Comparison of ENCODE assay signal across 14 mouse cellular contexts in genomic region chr2:154565562-154565961, GRCm38 (mm10). TPM values are rescaled to one million over a fixed set of nuclear protein-coding genes. Genes with fewer than 3 reads are reported as not detected.
DNase-seq lines count a peak whose midpoint lies in the region; ATAC-seq and TF ChIP-seq lines count a peak whose summit lies in the region.
"Had no signal": no experiment of that assay in that cellular context is flagged by ENCODE, and none has a peak within 500 bp of the region (broad histone marks: within the 10 kb centered on the region; RNA-seq: fewer than 3 reads in every experiment).

No protein-coding gene starts in this region.

- no peak for DNase-seq in hindbrain, embryonic 14.5 days (ENCODE audit: low spot score)
- peak; percentile 83 to 90 for DNase-seq in cerebellum, adult 18-20 months
- DNase-seq in gastrocnemius, adult 2 months = no peak
- DNase-seq in gastrocnemius, postnatal 25 days = no peak
- no peak for DNase-seq in urinary bladder, adult 2 months (ENCODE audit: low spot score)
- DNase-seq: adrenal gland, adult 8-10 months; thymus, postnatal 14 days had no signal

- no peak overlapping the region; the same call in 1 of the 2 replicates for H3K4me2 ChIP-seq in hindbrain, embryonic 12.5 days (replicated peaks)
- H3K4me2 ChIP-seq in hindbrain, embryonic 14.5 days (replicated peaks) = no peak overlapping the region
- H3K4me2 ChIP-seq in forebrain, embryonic 15.5 days (replicated peaks) = no peak overlapping the region
- H3K4me2 ChIP-seq: lung, embryonic 15.5 days had no signal

- peaks cover 45% of the 10 kb centered on the region for H3K4me1 ChIP-seq in hindbrain, embryonic 12.5 days
- H3K4me1 ChIP-seq in hindbrain, embryonic 14.5 days (replicated peaks; ENCODE audit: control insufficient read depth, insufficient read depth, low read length) = 0 out of 2 replicates have a peak, but pooled peaks cover 4% of the 10 kb centered on the region
- peaks cover 49% of the 10 kb centered on the region for H3K4me1 ChIP-seq in forebrain, embryonic 15.5 days

- no peak for TF ChIP-seq CTCF in C2C12 (IDR thresholded peaks at IDR 0.05; ENCODE audit: control insufficient read depth, insufficient read depth, insufficient read length)
- no peak for TF ChIP-seq CTCF in gastrocnemius, adult 2 months (IDR thresholded peaks at IDR 0.05)

- WGBS in hindbrain, embryonic 12.5 days = 79% methylated on average over 3 of the region's 3 CpGs
- WGBS in hindbrain, embryonic 14.5 days = 72% methylated on average over 3 of the region's 3 CpGs
- 56% methylated on average over 3 of the region's 3 CpGs for WGBS in forebrain, embryonic 15.5 days

- no peak overlapping the region for H3K4me3 ChIP-seq in hindbrain, embryonic 12.5 days
- no peak overlapping the region for H3K4me3 ChIP-seq in hindbrain, embryonic 14.5 days (replicated peaks; ENCODE audit: low read length)
- H3K4me3 ChIP-seq in C2C12 (ENCODE audit: insufficient read depth, poor library complexity, severe bottlenecking) = no peak overlapping the region
- no peak overlapping the region for H3K4me3 ChIP-seq in forebrain, embryonic 15.5 days
- no peak overlapping the region for H3K4me3 ChIP-seq in gastrocnemius, adult 2 months
- H3K4me3 ChIP-seq: lung, embryonic 15.5 days had no signal

- H3K79me3 ChIP-seq in C2C12 (ENCODE audit: low read depth) = peaks cover 19% of the 10 kb centered on the region

- H3K9ac ChIP-seq in hindbrain, embryonic 12.5 days = no peak overlapping the region
- H3K9ac ChIP-seq in hindbrain, embryonic 14.5 days = no peak overlapping the region
- H3K9ac ChIP-seq in forebrain, embryonic 15.5 days (replicated peaks) = no peak overlapping the region
- H3K9ac ChIP-seq: lung, embryonic 15.5 days had no signal

- peaks cover 21% of the 10 kb centered on the region for H3K36me3 ChIP-seq in hindbrain, embryonic 12.5 days
- H3K36me3 ChIP-seq in hindbrain, embryonic 14.5 days (replicated peaks; ENCODE audit: control insufficient read depth, insufficient read depth) = peaks cover 9% of the 10 kb centered on the region
- H3K36me3 ChIP-seq in C2C12 (ENCODE audit: control insufficient read depth, insufficient read depth) = peaks cover 31% of the 10 kb centered on the region
- H3K36me3 ChIP-seq in forebrain, embryonic 15.5 days = no peaks in the 10 kb centered on the region

- peaks cover 48% of the 10 kb centered on the region for H3K79me2 ChIP-seq in C2C12 (ENCODE audit: control insufficient read depth, insufficient read depth)

- intact Hi-C loops in gastrocnemius, adult 2 months (cut with DNase I) = no loop called here

- no peak for ATAC-seq in hindbrain, embryonic 12.5 days (ENCODE audit: low FRiP score)
- ATAC-seq in hindbrain, embryonic 14.5 days (ENCODE audit: low FRiP score) = no peak
- ATAC-seq in forebrain, embryonic 15.5 days (replicated peaks) = no peak
- ATAC-seq: CD4-positive, CD25-positive, alpha-beta regulatory T cell, adult 4 months; Patski had no signal

- H3K9me3 ChIP-seq in hindbrain, embryonic 12.5 days (replicated peaks) = no peaks in the 10 kb centered on the region
- no peaks in the 10 kb centered on the region for H3K9me3 ChIP-seq in hindbrain, embryonic 14.5 days (ENCODE audit: control insufficient read depth, low read length)
- H3K9me3 ChIP-seq in forebrain, embryonic 15.5 days = no peaks in the 10 kb centered on the region
- H3K9me3 ChIP-seq: lung, embryonic 15.5 days had no signal

- H3K27ac ChIP-seq in hindbrain, embryonic 12.5 days = peak overlapping the region; percentile 49; the same call in 1 of the 2 replicates
- H3K27ac ChIP-seq in hindbrain, embryonic 14.5 days = no peak overlapping the region
- H3K27ac ChIP-seq in forebrain, embryonic 15.5 days (replicated peaks) = peak overlapping the region; percentile 46
- no peak overlapping the region for H3K27ac ChIP-seq in gastrocnemius, adult 2 months
- H3K27ac ChIP-seq: lung, embryonic 15.5 days had no signal

- no peak overlapping the region for H3ac ChIP-seq in C2C12 (ENCODE audit: control insufficient read depth, insufficient read length, low read depth)

- H3K27me3 ChIP-seq in hindbrain, embryonic 12.5 days = no peaks in the 10 kb centered on the region
- no peaks in the 10 kb centered on the region for H3K27me3 ChIP-seq in hindbrain, embryonic 14.5 days (ENCODE audit: control insufficient read depth, insufficient read depth, low read length)
- H3K27me3 ChIP-seq in C2C12 (ENCODE audit: control insufficient read depth, insufficient read depth, insufficient read length) = no peaks in the 10 kb centered on the region
- H3K27me3 ChIP-seq in forebrain, embryonic 15.5 days = no peaks in the 10 kb centered on the region
- H3K27me3 ChIP-seq: lung, embryonic 15.5 days; Patski had no signal

TF ChIP-seq in C2C12, 6 proteins besides CTCF, POLR2A, EP300 and RAD21:
- no peak for TF ChIP-seq FOSL1 (IDR thresholded peaks at IDR 0.05; ENCODE audit: insufficient read depth, low read length, poor library complexity, severe bottlenecking)
- no peak for TF ChIP-seq MAX (IDR thresholded peaks at IDR 0.05)
- no peak for TF ChIP-seq USF1 (IDR thresholded peaks at IDR 0.05; ENCODE audit: low read depth)
- TF ChIP-seq MYOG (IDR thresholded peaks at IDR 0.05; ENCODE audit: control insufficient read depth, extremely low read depth, insufficient read length) = no peak
- TF ChIP-seq MYOD1 (IDR thresholded peaks at IDR 0.05; ENCODE audit: control insufficient read depth, insufficient read length, low read depth) = peak; percentile 10
- TF ChIP-seq CEBPB (IDR thresholded peaks at IDR 0.05; ENCODE audit: low read depth) = no peak

RNA-seq across cellular contexts. Expression of gene E2f1, which starts 4.1 kb away (rescaled TPM):
- polyA plus RNA-seq in hindbrain, embryonic 12.5 days (2016; fragmentation: Nextera tagmentation; extraction: Ambion mirVana) = 25.0 and 30.7 TPM in 2 replicates
- 2.2 and 2.4 TPM in 2 replicates for polyA plus RNA-seq in hindbrain, embryonic 14.5 days (2014; fragmentation: Nextera tagmentation; extraction: Ambion mirVana)
- 33.3 TPM for polyA plus RNA-seq in C2C12 (2012; fragmentation: generic; extraction: Trizol)
- 14.1 and 15.8 TPM in 2 replicates for polyA plus RNA-seq in forebrain, embryonic 15.5 days (2015; fragmentation: Nextera tagmentation; extraction: Ambion mirVana)
- under 1 TPM; 0.28 to 0.64 TPM for total RNA-seq in gastrocnemius, adult 2 months (2021)
- 1 to 10 TPM in 1 of 2 experiments, under 1 TPM in 1; 0.87 to 1.8 TPM for total RNA-seq in gastrocnemius, postnatal 25 days (2021)
- polyA plus RNA-seq in urinary bladder, adult 2 months (2012; rRNA removed) = 5.0 TPM in 2 replicates

RNA-seq across cellular contexts. Expression of gene Necab3, which starts 6.9 kb away (rescaled TPM):
- polyA plus RNA-seq in hindbrain, embryonic 12.5 days (2016; fragmentation: Nextera tagmentation; extraction: Ambion mirVana) = 11.6 and 12.3 TPM in 2 replicates
- 13.6 and 15.2 TPM in 2 replicates for polyA plus RNA-seq in hindbrain, embryonic 14.5 days (2014; fragmentation: Nextera tagmentation; extraction: Ambion mirVana)
- 0.46 TPM for polyA plus RNA-seq in C2C12 (2012; fragmentation: generic; extraction: Trizol)
- 22.2 and 27.8 TPM in 2 replicates for polyA plus RNA-seq in forebrain, embryonic 15.5 days (2015; fragmentation: Nextera tagmentation; extraction: Ambion mirVana)
- total RNA-seq in gastrocnemius, adult 2 months (2021) = under 1 TPM; 0.33 to 0.36 TPM
- 1 to 10 TPM in 1 of 2 experiments, under 1 TPM in 1; 0.69 to 1.4 TPM for total RNA-seq in gastrocnemius, postnatal 25 days (2021)
- polyA plus RNA-seq in urinary bladder, adult 2 months (2012; rRNA removed) = 0.62 and 1.2 TPM in 2 replicates

RNA-seq across cellular contexts. Expression of gene Actl10, which starts 14.0 kb away (rescaled TPM):
- 0.92 and 0.96 TPM in 2 replicates for polyA plus RNA-seq in hindbrain, embryonic 12.5 days (2016; fragmentation: Nextera tagmentation; extraction: Ambion mirVana)
- 0.12 and 0.22 TPM in 2 replicates for polyA plus RNA-seq in hindbrain, embryonic 14.5 days (2014; fragmentation: Nextera tagmentation; extraction: Ambion mirVana)
- polyA plus RNA-seq in C2C12 (2012; fragmentation: generic; extraction: Trizol) = 0.33 TPM
- 0.59 and 0.88 TPM in 2 replicates for polyA plus RNA-seq in forebrain, embryonic 15.5 days (2015; fragmentation: Nextera tagmentation; extraction: Ambion mirVana)
- total RNA-seq in gastrocnemius, adult 2 months (2021) = not detected
- not detected for total RNA-seq in gastrocnemius, postnatal 25 days (2021)
- polyA plus RNA-seq in urinary bladder, adult 2 months (2012; rRNA removed) = not detected in 2 replicates
- total RNA-seq: left cerebral cortex, adult 8-10 months had no signal
- polyA plus RNA-seq: CD4-positive, CD25-positive, alpha-beta regulatory T cell, adult 4 months; Patski had no signal

RNA-seq across cellular contexts. Expression of gene 1700003F12Rik, which starts 18.7 kb away (rescaled TPM):
- polyA plus RNA-seq in hindbrain, embryonic 12.5 days (2016; fragmentation: Nextera tagmentation; extraction: Ambion mirVana) = 1.4 and 3.2 TPM in 2 replicates
- polyA plus RNA-seq in hindbrain, embryonic 14.5 days (2014; fragmentation: Nextera tagmentation; extraction: Ambion mirVana) = 1.5 and 1.6 TPM in 2 replicates
- 6.8 TPM for polyA plus RNA-seq in C2C12 (2012; fragmentation: generic; extraction: Trizol)
- polyA plus RNA-seq in forebrain, embryonic 15.5 days (2015; fragmentation: Nextera tagmentation; extraction: Ambion mirVana) = 1.9 and 2.6 TPM in 2 replicates
- total RNA-seq in gastrocnemius, adult 2 months (2021) = not detected
- total RNA-seq in gastrocnemius, postnatal 25 days (2021) = not detected
- polyA plus RNA-seq in urinary bladder, adult 2 months (2012; rRNA removed) = 0.41 and 0.44 TPM in 2 replicates
- polyA plus RNA-seq: CD4-positive, CD25-positive, alpha-beta regulatory T cell, adult 4 months had no signal

RNA-seq across cellular contexts. Expression of gene Pxmp4, which starts 37.9 kb away (rescaled TPM):
- 14.1 and 14.3 TPM in 2 replicates for polyA plus RNA-seq in hindbrain, embryonic 12.5 days (2016; fragmentation: Nextera tagmentation; extraction: Ambion mirVana)
- 17.3 and 18.5 TPM in 2 replicates for polyA plus RNA-seq in hindbrain, embryonic 14.5 days (2014; fragmentation: Nextera tagmentation; extraction: Ambion mirVana)
- 6.4 TPM for polyA plus RNA-seq in C2C12 (2012; fragmentation: generic; extraction: Trizol)
- polyA plus RNA-seq in forebrain, embryonic 15.5 days (2015; fragmentation: Nextera tagmentation; extraction: Ambion mirVana) = 13.4 and 14.1 TPM in 2 replicates
- total RNA-seq in gastrocnemius, adult 2 months (2021) = 10 to 100 TPM; 10.1 to 15.8 TPM
- total RNA-seq in gastrocnemius, postnatal 25 days (2021) = 10 to 100 TPM; 12.6 to 14.9 TPM
- polyA plus RNA-seq in urinary bladder, adult 2 months (2012; rRNA removed) = 34.3 and 37.0 TPM in 2 replicates

Comparison
In these comparisons a context has a peak if more than half of its experiments do, and no peak if none do; other contexts are left out.
1. H3K27ac ChIP-seq: peak in hindbrain, embryonic 12.5 days (single experiment) and forebrain, embryonic 15.5 days (single experiment); none in hindbrain, embryonic 14.5 days (single experiment) and gastrocnemius, adult 2 months (single experiment).
2. DNase-seq: peak in cerebellum, adult 18-20 months (2 of 2); none in hindbrain, embryonic 14.5 days (single experiment), gastrocnemius, adult 2 months (single experiment), gastrocnemius, postnatal 25 days (single experiment) and urinary bladder, adult 2 months (single experiment).